Mouse (Mus musculus) right cerebral cortex, postnatal 25 days (tissue): ENCODE results near the gene Syt7.

ENCODE experiments used
- DNase-seq: peaks from one replicate; pipeline ENCODE4 v3.0.0; 2022

Syt7 gene

GRCm38 (mm10) chr19:10388615-10389313 lies at the start of gene Syt7:
Syt7 (plus strand) TSS chr19:10389090.
- DNase-seq: peak; percentile 81

- DNase-seq: no peak
Measured at GRCm38 (mm10) chr19:10339271-10339670, 49.6 kb upstream of the Syt7 start.

- no peak for DNase-seq
Measured at GRCm38 (mm10) chr19:10340661-10341060, 48.2 kb upstream of the Syt7 start.

GRCm38 (mm10) chr19:10341152-10341551 lies 47.7 kb upstream of the Syt7 start:
- peak; percentile 57 for DNase-seq

GRCm38 (mm10) chr19:10341817-10342439 lies 47.0 kb upstream of the Syt7 start:
- DNase-seq: peak; percentile 72

GRCm38 (mm10) chr19:10343866-10344265 lies 45.0 kb upstream of the Syt7 start:
- DNase-seq: no peak

GRCm38 (mm10) chr19:10345696-10346095 lies 43.2 kb upstream of the Syt7 start:
- no peak for DNase-seq

GRCm38 (mm10) chr19:10347628-10348273 lies 41.1 kb upstream of the Syt7 start:
- no peak for DNase-seq

- DNase-seq: no peak
Measured at GRCm38 (mm10) chr19:10352218-10352617, 36.7 kb upstream of the Syt7 start.

GRCm38 (mm10) chr19:10354830-10355229 lies 34.1 kb upstream of the Syt7 start:
- no peak for DNase-seq

GRCm38 (mm10) chr19:10356845-10357503 lies 31.9 kb upstream of the Syt7 start:
- no peak for DNase-seq

GRCm38 (mm10) chr19:10359105-10359946 lies 29.6 kb upstream of the Syt7 start:
- no peak for DNase-seq

GRCm38 (mm10) chr19:10362473-10363129 lies 26.3 kb upstream of the Syt7 start:
- DNase-seq: peak; percentile 64

GRCm38 (mm10) chr19:10363869-10364268 lies 25.0 kb upstream of the Syt7 start:
- DNase-seq: no peak

- DNase-seq: no peak
Measured at GRCm38 (mm10) chr19:10366116-10366845, 22.6 kb upstream of the Syt7 start.

GRCm38 (mm10) chr19:10367802-10368201 lies 21.1 kb upstream of the Syt7 start:
- peak; percentile 86 for DNase-seq

- DNase-seq: no peak
Measured at GRCm38 (mm10) chr19:10369936-10370335, 19.0 kb upstream of the Syt7 start.

- no peak for DNase-seq
Measured at GRCm38 (mm10) chr19:10373191-10373590, 15.7 kb upstream of the Syt7 start.

- no peak for DNase-seq
Measured at GRCm38 (mm10) chr19:10375260-10375659, 13.6 kb upstream of the Syt7 start.

GRCm38 (mm10) chr19:10379978-10380377 lies 8.9 kb upstream of the Syt7 start:
- DNase-seq: no peak

GRCm38 (mm10) chr19:10387660-10388059 lies 1.2 kb upstream of the Syt7 start:
- no peak for DNase-seq
